Mouse (Mus musculus) testis, adult 2 months (tissue): Measurements from ENCODE around the gene Prr12.

Source experiments
- CTCF ChIP-seq: fragments of 200-500 bp; IDR thresholded peaks from 2 replicates; pipeline ENCODE4 v1.5.1; 2012; ENCODE audit warnings: low read depth, mild to moderate bottlenecking, inconsistent platforms, low read length, moderate library complexity; ENCODE audit not compliant: control insufficient read depth, insufficient read depth, insufficient replicate concordance
- POLR2A ChIP-seq: fragments of 200-500 bp; IDR thresholded peaks from 2 replicates; pipeline ENCODE4 v1.6.1; 2012; ENCODE audit warnings: low read depth, mild to moderate bottlenecking, inconsistent platforms, low read length, moderate library complexity; ENCODE audit not compliant: control insufficient read depth

GRCm38 (mm10) chr7:45046853-45047350 lies 5.8 kb downstream of the Prr12 start:
- no peak for TF ChIP-seq POLR2A
- TF ChIP-seq CTCF = no peak
